Mouse (Mus musculus): Measurements from ENCODE around the gene Mlh3.
"Not testable (repeated sequence)": the region's sequence is repeated elsewhere in the genome, so short reads cannot be mapped to it uniquely, and the experiment has no call there.

Mlh3 gene

DNA sequence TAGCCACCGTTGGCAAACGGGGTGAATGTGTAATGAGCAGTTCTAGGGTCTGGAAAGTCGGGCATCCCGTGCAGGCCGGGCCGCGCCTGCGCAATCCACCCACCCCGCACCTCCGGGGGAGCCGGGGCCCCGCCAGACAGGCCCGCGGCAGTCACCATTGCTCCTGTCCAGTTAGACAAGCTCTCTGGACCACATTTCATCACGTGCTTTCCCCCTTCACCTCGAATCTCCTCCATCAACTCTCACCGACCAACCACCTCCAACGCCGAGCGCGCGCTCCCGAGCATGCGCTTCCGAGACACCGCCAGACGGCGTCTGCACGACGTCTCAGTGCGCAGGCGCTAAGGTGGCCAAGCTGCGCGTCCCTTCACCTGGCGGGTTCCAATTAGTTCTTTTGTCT is at the start of gene Mlh3:
Gene Mlh3 (minus strand): TSS at position 281 of the 400 bp plus-strand sequence.
- DNase-seq (ENCODE audit: low read depth, low spot score): peak; percentile 95

DNA sequence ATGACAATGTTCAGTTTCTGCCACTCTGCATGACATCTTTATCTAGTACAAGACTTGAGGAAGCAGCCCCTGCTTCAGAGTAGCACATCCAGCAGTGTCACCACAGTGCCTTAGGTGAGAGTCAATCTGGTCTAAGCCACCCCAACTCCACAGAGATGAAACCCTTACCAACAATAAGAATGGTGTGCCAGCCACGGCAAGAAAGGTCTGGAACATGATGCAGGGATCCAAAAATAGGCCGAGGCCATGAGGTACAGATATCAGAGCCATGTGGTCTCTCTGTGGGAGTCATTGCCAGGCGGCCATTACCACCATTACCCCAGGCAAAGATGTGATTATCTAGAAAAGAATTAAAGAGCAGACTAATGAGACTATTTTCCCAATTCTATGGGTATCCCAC is 38.3 kb upstream of the Mlh3 start:
- DNase-seq (ENCODE audit: low read depth, low spot score): no peak

DNA sequence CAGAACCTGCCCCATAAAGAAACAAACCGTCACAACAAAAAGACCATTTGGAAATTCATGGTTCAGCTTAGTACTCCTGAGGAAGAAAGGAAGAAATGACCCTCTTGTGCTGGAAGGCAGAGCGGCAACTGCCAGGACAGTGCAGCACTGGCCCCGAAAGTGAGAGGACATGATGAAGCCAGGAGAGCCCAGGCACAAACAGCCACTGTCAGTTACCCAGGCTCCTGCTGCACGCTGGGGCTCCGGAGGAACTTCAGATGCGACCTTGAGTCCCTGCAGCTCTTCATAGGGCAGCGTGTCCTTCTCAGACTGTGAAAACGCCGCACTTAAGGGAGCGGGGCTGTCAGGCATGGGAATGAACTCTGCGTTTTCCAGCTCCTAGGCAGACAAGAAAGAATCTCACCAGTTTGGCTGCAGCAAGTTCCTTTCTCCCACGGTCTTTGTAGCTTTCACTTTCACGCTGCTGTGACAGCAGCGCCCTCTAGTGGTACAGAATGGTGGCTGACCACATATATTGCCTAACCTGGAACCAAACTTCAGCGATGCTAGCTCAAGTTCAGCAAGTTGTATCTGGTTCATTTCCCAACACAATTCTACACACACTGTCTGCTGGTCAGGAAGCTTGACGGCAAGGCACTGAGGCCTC is 35.0 kb upstream of the Mlh3 start:
- DNase-seq (ENCODE audit: low read depth, low spot score): peak; percentile 81

DNA sequence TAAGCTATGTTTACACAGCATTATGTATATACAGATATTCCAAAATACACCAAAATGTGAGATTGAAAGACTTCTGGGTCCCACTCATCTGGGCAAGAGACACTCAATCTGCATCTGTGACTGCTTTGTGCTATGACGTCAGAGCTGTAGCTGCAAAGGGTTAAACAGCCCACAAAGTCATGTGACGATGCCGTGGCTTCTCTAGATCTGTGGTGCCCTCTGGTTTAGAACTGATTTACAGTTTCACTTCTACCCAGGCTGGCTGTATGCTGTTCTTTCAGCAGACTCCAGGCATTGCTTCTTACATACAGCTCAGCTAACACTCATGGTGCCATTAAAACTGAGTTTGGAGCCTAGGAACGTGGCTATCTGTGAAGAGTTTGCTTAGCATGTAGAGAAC is 34.3 kb upstream of the Mlh3 start:
- DNase-seq (ENCODE audit: low read depth, low spot score): no peak

DNA sequence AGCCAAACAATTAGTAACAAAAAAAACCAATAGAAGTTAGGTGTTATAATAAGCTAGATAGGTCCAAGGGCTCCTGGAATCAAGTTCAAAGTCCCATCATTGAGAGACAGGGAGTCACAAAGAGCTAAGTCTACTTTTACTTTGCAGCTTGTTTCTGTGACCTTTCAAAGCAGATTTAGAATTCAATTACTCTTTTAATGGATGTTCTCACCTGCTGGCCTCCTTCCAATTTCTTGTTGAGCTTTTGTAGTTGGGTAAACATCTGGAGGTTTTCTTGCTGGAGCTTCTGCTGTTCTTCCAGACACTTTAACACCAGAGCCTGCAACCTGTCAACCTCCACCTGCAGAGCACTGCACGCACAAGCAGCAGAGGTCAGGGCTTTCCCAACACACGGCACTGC is 32.9 kb upstream of the Mlh3 start:
- no peak for DNase-seq (ENCODE audit: low read depth, low spot score)

DNA sequence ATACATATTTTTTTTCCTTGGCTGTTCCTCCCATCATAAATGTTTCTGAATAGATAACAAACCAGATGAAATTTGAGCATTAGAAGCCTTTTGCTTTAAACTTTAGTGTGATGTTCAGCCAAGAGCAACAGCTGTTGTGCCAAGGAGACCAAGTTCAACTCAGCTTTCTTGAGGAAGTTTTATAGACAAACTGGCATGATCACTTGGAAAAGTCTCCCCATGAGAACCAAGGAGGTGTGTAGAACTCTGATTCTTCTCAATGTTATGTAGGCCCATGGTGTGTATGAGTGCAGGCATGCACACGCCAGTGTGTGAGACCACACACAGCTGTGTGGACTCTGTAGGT is 28.4 kb upstream of the Mlh3 start:
- no peak for DNase-seq (ENCODE audit: low read depth, low spot score)

DNA sequence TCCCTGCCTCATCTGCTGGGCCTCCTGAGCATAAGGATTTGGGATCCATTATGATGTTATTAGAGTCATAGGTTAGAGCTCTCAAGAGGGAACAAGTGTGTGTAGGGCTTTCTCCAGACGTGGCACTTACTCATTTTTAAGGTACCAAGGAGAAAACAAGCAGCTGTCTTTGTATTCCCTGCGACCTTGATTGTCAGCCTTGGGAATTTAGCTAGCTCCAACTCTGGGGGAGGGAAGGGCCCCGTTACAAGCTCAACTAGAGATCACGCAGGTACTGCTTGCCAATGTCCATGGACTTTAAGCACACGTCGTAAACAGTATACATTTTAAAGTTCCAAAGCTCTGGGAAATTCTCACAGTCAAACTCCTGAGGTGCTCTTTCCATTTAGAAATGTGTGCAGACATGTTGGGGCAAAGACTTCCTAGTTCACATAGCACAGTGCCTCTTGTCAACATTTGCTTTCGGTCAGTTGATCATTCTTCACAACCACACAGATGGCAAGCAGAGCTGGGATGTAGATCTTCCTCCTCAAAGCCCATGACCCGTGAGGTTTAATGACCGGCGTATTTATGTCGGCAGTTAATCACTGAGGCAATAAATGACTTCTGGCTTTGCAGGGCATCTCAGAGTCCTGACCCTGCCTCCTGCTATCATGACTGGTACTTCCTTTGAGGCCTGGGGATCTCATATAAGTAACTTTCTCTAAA is 27.9 kb upstream of the Mlh3 start:
- no peak for DNase-seq (ENCODE audit: low read depth, low spot score)

DNA sequence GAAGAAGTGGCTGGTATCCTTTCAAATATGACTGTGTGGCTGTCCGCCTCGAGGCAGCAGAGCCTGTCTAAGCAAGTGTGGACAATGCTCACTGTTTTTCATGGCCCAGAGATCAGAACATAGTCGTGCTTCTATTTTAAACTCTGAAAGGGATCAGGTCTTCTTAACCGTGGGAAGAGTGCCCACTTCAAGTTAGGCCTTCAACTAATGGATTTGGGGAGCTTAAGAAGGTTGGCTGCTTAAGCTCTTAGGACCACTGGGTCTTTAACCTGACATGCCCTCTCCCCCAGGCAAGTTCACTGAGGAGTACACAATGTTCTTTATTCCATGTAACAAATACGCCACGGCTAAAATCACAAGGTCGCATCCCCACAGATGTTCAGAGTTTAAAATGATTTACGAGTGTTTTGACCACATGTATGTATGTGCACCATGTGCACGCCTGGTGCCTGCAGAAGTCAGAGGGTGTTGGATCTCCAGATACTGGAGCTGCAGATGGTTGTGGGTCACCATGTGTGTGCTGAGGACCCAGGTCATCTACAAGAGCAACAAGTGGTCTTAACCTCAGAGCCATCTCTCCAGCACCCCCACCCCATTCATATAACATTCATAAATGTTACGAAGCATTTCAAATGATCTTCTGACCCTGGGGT is 27.1 kb upstream of the Mlh3 start:
- DNase-seq (ENCODE audit: low read depth, low spot score): no peak

DNA sequence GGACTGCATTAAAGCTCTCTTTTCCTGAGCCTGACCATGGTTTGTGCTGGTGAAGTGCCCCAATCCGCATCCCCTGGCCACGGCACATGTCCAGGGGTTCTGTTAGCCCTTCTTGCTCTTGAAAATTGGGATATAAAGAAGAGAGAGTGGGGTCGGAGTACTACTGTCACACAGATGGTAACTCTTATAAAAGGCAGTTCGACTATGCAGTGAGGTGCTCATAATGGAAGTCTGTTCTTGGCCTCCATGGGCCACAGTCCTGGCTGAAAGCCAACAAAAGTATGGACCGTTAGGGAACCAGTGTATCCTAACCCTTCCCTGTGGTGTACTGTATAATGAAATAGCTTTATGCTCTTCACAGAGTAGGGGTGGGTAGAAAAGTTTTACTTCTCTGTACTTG is 26.5 kb upstream of the Mlh3 start:
- no peak for DNase-seq (ENCODE audit: low read depth, low spot score)

DNA sequence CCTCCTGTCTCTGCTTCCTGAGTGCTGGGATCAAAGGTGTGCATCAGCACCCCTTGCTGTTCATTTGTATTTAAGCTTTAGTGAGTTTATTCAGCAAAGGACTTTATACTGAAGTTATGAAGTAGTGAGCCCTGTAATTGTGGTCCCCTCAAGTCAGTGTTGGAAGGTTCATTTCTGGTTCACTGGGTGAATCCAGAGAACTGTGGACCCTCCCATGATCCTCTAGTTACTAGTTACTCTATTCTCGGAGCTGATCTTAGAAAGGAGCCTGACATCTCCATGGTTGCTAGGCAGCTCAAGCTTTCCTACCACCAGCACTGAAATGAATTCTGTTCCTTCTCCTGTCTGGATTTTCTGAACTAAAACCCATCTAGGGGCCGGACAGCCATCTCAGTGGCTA is 25.1 kb upstream of the Mlh3 start:
- DNase-seq (ENCODE audit: low read depth, low spot score): no peak

DNA sequence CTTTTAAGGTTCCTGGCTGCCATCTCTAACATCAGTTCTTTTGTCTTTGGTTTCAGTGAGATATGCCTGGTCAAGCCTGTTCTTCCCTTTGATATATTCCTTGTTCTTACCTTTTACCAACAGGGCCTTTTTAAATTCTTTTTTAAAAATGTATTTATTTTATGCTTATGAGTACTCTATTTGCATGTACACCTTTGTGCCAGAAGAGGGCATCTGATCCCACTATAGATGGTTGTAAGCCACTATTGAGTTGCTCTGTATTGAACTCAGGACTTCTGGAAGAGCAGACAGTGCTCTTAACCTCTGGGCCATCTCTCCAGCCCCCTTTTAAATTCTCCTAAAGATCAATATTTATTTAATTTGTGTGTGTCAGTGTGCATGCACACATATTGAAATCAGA is 22.5 kb upstream of the Mlh3 start:
- no peak for DNase-seq (ENCODE audit: low read depth, low spot score)

DNA sequence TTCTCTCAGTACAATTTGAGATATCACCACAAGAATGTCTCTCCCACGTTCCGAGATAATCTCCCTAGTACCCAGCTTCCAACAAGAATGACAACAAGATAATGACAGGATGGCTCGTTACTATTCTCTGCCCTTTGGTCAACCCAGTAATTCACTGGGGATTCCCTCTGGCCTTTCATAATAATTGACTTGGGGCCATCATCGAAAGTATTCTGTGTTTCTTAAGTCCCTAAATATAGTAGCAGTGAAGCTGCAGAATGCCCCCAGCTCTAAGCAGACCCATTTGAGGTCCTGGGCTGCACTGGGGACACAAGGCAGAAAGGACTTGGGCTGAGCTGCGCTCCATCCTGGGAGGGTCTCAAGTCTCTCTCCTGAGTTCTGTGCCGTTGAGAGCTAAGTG is 21.9 kb upstream of the Mlh3 start:
- DNase-seq (ENCODE audit: low read depth, low spot score): no peak

DNA sequence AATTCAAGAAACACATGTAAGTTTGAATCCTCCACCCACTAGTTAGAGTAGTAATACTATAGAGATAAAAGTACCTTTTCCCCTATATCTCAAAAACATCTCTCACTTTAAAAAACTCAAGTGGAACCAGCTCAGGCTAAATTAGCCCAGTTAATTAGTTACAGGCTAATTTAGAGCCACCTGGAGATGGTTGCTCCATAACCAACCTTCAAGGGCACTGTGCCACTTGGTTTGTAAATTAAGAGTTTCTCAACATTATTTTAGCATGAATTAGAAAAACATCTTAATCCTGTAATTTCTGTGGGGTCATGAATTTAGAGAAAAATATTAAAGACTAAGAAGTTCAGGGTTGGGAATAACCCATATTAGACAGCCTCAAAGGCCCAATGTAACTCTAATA is 21.1 kb upstream of the Mlh3 start:
- no peak for DNase-seq (ENCODE audit: low read depth, low spot score)

DNA sequence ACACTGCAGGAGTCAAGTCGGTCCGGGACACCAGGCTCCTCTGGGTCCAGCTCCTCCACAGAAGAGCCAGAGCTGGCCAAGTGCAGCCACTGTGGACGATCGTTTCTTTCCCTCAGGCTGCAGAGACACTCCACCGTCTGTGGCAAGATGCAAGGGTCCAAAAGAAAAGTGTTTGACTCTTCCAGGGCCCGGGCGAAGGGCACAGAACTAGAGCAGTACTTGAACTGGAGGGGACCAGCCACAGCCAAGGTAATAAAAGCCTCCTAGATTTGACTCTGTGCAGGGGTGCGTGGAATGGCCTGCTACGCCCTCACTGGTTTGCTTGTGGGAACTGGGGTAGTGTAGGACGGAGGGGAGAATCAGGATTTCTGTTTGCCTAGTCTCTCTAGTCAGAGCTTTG is 20.2 kb upstream of the Mlh3 start:
- no peak for DNase-seq (ENCODE audit: low read depth, low spot score)

DNA sequence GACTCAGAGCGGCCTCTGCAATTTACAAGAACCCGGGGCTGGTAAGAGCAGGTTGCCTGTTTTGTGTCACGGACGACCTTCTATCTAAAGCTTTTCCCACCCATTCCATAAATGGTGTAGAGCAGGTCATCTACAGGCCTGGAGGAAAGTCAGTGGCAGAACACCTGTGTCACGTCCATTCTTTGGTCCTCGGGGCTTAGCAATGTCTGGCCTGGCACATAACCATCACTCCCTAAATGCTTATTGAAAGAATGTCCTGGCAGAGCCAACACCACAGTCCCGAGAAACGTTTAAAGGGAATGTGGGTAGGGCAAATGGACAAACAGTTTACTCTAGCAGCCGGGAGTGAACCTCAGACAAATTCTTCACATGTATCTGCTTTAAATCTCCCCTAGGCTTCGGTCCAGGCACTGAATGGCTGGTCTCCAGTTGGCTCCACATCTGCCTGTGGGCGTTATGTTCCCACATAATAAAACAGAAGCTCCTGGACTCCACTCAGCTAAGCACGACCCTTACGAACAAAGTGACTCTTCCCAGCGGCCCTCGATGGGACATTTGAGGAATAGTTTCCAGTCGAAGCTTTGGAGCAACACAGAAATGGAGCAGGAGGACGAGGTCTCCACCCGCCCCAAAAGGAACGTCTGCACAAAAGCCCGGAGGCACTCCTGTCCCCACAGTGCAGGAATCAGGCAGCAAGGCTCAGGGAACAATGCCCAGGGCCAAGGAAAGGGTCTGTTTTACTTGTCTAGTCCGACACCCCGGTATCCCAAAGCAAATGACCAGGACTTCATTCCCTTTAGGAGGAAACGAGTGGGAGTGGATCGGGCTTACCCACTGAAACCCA is 19.0 kb upstream of the Mlh3 start:
- no peak for DNase-seq (ENCODE audit: low read depth, low spot score)

DNA sequence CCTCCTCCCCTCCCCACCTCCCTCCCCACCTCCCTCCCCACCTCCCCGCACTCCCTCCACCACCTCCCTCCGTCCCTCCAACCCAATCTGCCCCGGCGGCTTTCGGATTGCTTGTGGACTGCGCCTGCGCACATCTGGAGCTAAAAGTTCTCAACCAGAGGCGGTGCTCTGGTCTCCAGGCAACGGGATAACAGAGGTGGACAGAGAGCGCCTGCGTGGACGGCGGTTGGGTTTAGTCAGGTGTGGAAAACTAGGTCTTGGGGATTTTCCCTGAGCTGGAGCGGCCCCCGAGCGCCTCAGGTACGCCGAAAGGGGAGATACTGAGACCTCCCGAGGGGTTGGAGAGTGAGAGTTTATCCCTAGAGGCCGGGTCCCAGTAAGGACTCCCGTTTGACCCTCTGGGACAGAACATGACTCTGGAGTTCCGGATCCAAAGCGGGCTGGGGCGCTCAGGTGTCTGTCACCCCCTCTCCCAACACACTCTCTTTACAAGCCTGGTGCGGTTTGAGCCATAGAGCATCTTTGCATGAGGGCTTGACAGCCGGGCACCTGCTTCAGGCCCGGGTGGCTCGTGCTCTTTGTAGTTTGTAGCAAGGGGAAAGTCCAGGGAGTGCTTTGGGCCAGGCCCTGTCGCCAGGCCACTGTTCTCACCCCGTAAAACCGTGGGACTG is 18.2 kb upstream of the Mlh3 start, which contains the start of gene Zc2hc1c:
Gene Zc2hc1c (plus strand): TSS at position 106 of the 671 bp plus-strand sequence.
- peak; percentile 96 for DNase-seq (ENCODE audit: low read depth, low spot score)

DNA sequence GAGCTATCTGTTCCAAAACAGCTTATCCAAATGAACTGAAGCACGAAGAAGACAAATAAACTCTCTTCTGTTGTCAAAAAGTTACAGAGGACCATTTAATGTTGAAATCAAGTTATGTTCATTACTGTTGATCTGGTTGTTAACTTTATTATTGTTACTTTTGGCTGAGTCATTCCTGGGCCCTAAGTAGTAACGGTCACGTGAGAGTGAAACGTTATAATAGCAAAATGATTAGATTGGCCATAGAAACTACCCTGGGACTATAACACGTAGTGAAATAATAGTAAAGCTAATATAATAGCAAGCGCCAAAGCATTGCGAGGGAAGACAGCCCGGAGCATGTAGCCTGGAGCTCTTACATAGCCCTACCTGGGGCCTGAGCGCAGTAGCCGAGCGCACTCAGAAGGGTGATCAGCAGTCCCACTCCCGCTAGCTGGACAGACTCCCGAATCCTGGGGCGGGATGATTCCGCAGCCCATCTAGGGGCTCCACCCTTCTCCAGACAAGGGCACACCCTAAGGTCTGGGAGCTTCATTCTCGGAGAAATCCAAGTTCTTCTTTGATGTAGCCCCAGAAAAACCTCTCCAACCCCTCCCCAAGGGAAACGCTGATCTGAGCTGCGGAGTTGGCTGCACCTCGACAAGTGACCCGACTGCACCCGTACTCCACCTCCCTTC is 17.5 kb upstream of the Mlh3 start, which contains the start of gene Acyp1:
Gene Acyp1 (minus strand): TSS at position 630 of the 677 bp plus-strand sequence.
- DNase-seq (ENCODE audit: low read depth, low spot score): no peak

DNA sequence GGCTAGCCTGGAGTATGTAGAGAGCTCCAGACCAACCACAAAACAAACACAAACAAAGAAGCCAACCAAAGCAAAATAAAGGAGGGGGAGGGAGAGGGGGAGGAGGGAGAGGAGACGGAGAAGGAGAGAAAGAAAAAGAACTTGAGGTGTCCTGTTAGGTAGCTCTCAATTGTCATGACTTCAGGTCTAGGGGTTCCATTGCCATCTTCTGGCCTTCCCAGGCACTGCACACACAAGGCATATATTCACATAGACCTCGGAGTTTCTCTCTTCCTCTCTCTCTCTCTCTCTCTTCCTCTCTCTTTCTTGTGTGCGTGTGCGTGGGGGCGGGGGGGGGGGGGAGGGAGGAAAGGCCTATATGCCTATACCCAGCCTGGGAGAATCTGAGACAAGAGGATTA is 16.5 kb upstream of the Mlh3 start:
- peak; percentile 74 for DNase-seq (ENCODE audit: low read depth, low spot score)

DNA sequence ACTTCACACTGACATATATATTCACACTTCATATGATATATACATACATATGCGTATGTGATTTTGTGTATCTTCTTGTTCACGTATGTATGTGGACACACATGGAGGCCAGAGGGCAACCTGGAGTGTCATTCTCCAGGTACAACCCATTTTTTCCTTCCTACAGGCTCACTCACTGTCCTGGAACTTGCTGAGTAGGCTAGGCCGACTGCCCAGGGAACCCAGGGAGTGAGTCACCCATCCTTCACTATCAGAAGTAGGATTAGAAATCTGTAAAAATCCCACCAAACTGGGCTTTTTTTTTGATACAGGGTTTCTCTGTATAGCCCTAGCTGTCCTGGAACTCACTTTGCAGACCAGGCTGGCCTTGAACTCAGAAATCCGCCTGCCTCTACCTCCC is 14.6 kb upstream of the Mlh3 start:
- no peak for DNase-seq (ENCODE audit: low read depth, low spot score)

DNA sequence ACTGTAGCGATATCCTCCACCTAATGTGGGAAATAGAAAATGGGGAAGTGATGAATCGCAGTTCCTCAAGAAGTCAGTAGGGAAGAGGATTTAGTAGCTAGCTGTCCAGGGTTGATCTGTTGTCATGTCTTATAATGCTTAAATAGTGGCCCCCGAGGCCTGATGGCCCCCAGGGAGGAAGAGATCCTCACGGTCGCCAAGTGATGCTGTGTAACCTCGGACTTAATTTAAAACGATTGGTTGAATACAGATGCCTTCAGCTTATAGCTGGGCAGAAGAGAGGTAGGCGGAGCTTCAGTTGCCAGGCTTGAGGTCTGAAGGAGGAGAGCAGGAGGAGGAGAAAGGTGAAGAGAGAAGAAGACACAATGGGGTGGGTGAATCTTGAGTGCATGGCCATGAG is 13.9 kb upstream of the Mlh3 start:
- no peak for DNase-seq (ENCODE audit: low read depth, low spot score)

DNA sequence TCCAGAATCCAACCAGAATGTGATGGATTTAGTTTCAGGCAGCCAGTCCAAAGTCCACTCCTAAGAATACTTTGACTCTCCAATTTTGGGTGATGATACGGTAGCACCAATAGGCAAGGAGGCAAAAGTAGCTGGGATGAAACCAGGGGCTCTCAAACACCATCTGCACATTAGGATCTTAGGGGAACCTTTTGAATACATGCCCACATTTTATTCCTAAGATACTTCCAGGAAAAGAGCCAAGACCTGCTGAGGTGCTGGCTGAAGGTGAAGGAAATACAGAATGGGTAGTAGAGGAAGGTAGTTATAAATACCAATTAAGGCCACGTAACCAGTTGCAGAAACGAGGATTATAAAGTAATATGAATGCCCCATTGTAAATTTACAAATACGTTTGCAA is 11.4 kb upstream of the Mlh3 start:
- not testable (repeated sequence) for DNase-seq (ENCODE audit: low read depth, low spot score)

Measured in ES-CJ7 (cell line).